Mouse (Mus musculus) spleen, adult 2 months (tissue): Measurements from ENCODE around the gene Tnfrsf13b.
"Not testable (repeated sequence)": the region's sequence is repeated elsewhere in the genome, so short reads cannot be mapped to it uniquely, and the experiment has no call there.

Source experiments
- CTCF ChIP-seq: fragments of 200-500 bp; IDR thresholded peaks from 2 replicates; pipeline ENCODE4 v1.5.1; 2011; ENCODE audit warnings: mild to moderate bottlenecking, inconsistent platforms; ENCODE audit not compliant: insufficient read depth, insufficient read length, insufficient replicate concordance; ENCODE audit errors: extremely low read depth
- POLR2A ChIP-seq: fragments of 200-500 bp; IDR thresholded peaks from 2 replicates; pipeline ENCODE4 v1.6.1; 2011; ENCODE audit warnings: low read depth, low read length, inconsistent platforms

GRCm38 (mm10) chr11:61130646-61131045, 4.1 kb downstream of the Tnfrsf13b start:
- TF ChIP-seq POLR2A, CTCF: not testable (repeated sequence)
